Mouse (Mus musculus) heart, adult 2 months (tissue): ENCODE data around the gene Tstd2.

Source experiments
- CTCF ChIP-seq: fragments of 200-600 bp; IDR thresholded peaks from 2 replicates; pipeline ENCODE4 v1.8.1; 2022; ENCODE audit warnings: antibody characterized with exemption, mild to moderate bottlenecking, moderate library complexity
- EP300 ChIP-seq: fragments of 200-500 bp; IDR thresholded peaks from 2 replicates; pipeline ENCODE4 v1.6.1; 2011; ENCODE audit warnings: low read depth, low read length, control low read depth; ENCODE audit not compliant: insufficient read depth
- POLR2A ChIP-seq: fragments of 200-500 bp; IDR thresholded peaks from 2 replicates; pipeline ENCODE4 v1.6.1; 2011; ENCODE audit warnings: mild to moderate bottlenecking, low read depth, low read length, control low read depth; ENCODE audit not compliant: insufficient read depth

DNA sequence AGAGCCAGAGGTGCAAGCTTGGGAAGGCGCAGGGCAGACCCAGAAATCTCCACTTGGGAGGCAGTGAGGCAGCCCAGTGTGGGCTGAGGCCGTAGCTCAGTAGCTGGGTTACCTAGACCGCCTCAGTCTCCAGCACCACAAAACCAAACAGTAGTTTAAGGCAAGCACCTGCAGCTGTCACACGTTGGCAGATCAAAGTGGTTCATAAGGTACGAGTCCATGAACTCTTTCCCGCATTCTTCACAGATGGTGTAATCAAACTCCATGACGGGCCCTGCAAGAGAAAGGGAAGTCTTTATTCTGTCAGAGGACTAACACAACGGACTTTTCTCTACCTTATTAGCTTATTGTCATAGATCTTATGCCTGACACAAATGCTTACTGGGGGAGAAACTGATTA, 46.9 kb upstream of the Tstd2 start:
- no peak for TF ChIP-seq EP300
- TF ChIP-seq CTCF: no peak
- TF ChIP-seq POLR2A: no peak
